Mouse (Mus musculus): ENCODE measurements around the gene Pitpnm3. TPM values are rescaled to one million over a fixed set of nuclear protein-coding genes. Genes with fewer than 3 reads are reported as not detected.
A peak's percentile ranks its signal among the peaks of the same experiment; 100 is the strongest.

Pitpnm3 gene
- total RNA-seq, 2 experiments from 2014 or later: 2.2 to 2.5 TPM

- DNase-seq: no peak
These were observed 41.1 kb downstream of the Pitpnm3 start for GRCm38 (mm10) chr11:72094442-72094841.

GRCm38 (mm10) chr11:72092390-72092789, 43.2 kb downstream of the Pitpnm3 start:
- DNase-seq: no peak

- DNase-seq: peak; percentile 20
These were observed 49.1 kb downstream of the Pitpnm3 start for GRCm38 (mm10) chr11:72086251-72087046.

- no peak for DNase-seq
These were observed 51.2 kb downstream of the Pitpnm3 start for GRCm38 (mm10) chr11:72084337-72084736.

GRCm38 (mm10) chr11:72082601-72083000, 53.0 kb downstream of the Pitpnm3 start:
- no peak for DNase-seq

- no peak for DNase-seq
These were observed 55.1 kb downstream of the Pitpnm3 start for GRCm38 (mm10) chr11:72080461-72080860.

GRCm38 (mm10) chr11:72078647-72079046, 56.9 kb downstream of the Pitpnm3 start:
- no peak for DNase-seq

- no peak for DNase-seq
These were observed 57.5 kb downstream of the Pitpnm3 start for GRCm38 (mm10) chr11:72078056-72078455.

GRCm38 (mm10) chr11:72074230-72074629, 61.3 kb downstream of the Pitpnm3 start:
- DNase-seq: no peak

- DNase-seq: no peak
These were observed 63.2 kb downstream of the Pitpnm3 start for GRCm38 (mm10) chr11:72072331-72072905.

- DNase-seq: no peak
These were observed 64.8 kb downstream of the Pitpnm3 start for GRCm38 (mm10) chr11:72070733-72071132.

GRCm38 (mm10) chr11:72068026-72068425, 67.6 kb downstream of the Pitpnm3 start:
- no peak for DNase-seq

GRCm38 (mm10) chr11:72067326-72067725, 68.3 kb downstream of the Pitpnm3 start:
- no peak for DNase-seq

GRCm38 (mm10) chr11:72066330-72066729, 69.2 kb downstream of the Pitpnm3 start:
- DNase-seq: peak; percentile 22

GRCm38 (mm10) chr11:72065103-72065502, 70.5 kb downstream of the Pitpnm3 start:
- DNase-seq: no peak

GRCm38 (mm10) chr11:72064414-72064813, 71.2 kb downstream of the Pitpnm3 start:
- DNase-seq: no peak

- no peak for DNase-seq
These were observed 74.4 kb downstream of the Pitpnm3 start for GRCm38 (mm10) chr11:72061093-72061620.

- DNase-seq: no peak
These were observed 75.2 kb downstream of the Pitpnm3 start for GRCm38 (mm10) chr11:72060416-72060815.

GRCm38 (mm10) chr11:72057166-72057565, 78.4 kb downstream of the Pitpnm3 start:
- DNase-seq: no peak

GRCm38 (mm10) chr11:72055176-72055575, 80.4 kb downstream of the Pitpnm3 start:
- no peak for DNase-seq

GRCm38 (mm10) chr11:72052636-72053035, 82.9 kb downstream of the Pitpnm3 start:
- DNase-seq: peak; percentile 73

- no peak for DNase-seq
These were observed 83.4 kb downstream of the Pitpnm3 start for GRCm38 (mm10) chr11:72052221-72052620.

Data from gastrocnemius, postnatal 10 days (tissue).